Mouse (Mus musculus): ENCODE results near the gene Ccdc9b. TPM values are rescaled to one million over a fixed set of nuclear protein-coding genes. Genes with fewer than 3 reads are reported as not detected.

Gene Ccdc9b
- polyA plus RNA-seq, 1 experiment from 2014 or later: 2.4 TPM

DNA sequence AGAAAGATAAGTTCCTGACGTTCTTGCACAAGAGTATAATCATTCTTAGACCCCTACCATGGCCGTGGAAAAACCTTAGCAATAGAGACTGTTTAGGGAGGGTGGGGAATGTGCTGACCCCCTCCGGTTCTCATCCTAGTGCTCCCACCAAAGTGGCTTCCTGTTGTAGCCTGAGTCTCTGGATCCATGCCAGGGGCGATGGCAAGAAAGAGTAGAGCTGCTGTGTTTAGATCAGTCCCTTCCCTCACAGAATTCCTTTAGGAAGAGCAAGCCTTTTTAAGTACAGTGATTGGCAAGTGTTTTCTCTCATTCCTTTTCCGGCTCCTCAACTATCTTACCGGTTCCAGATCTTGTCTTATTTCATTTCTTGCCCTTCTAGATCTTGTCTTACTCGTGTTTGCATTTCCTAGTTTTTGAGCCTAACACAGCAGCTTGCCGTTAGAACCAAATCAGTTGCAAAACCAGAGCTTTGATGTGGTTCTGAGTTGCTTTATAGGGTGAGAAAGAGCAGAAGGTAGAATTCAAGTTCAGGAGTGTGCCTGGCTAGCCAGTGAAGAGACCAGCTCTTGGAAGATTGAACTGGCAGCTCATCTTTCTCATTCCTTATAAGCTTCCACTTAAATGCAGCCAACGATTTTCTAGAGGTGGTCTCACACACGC is 15.0 kb downstream of the Ccdc9b start:
- Histone ChIP-seq H3K9me3 (replicated peaks) (no peaks in the 10 kb centered on the region), H3K27me3 (peaks cover 9% of the 10 kb centered on the region), H3K4me2 (peak overlapping the region; percentile 91), H3K9ac (peak overlapping the region; percentile 98), H3K4me3 (peak overlapping the region; percentile 94), H3K4me1 (replicated peaks) (peaks cover 72% of the 10 kb centered on the region), H3K27ac (peak overlapping the region; percentile 83), H3K36me3 (0 out of 2 replicates have a peak, but pooled peaks cover 6% of the 10 kb centered on the region)
- WGBS: 17% methylated on average over 10 of the region's 10 CpGs
- no peak for ATAC-seq (replicated peaks; ENCODE audit: insufficient number of reproducible peaks, insufficient read depth, low FRiP score, low read depth)

- Histone ChIP-seq H3K9me3 (replicated peaks) (no peaks in the 10 kb centered on the region), H3K9ac (peak overlapping the region; percentile 98), H3K4me1 (replicated peaks) (peaks cover 59% of the 10 kb centered on the region), H3K4me3 (peak overlapping the region; percentile 94), H3K27ac (peak overlapping the region; percentile 83), H3K36me3 (0 out of 2 replicates have a peak, but pooled peaks cover 6% of the 10 kb centered on the region), H3K4me2 (peak overlapping the region; percentile 91), H3K27me3 (peaks cover 15% of the 10 kb centered on the region)
- ATAC-seq (replicated peaks; ENCODE audit: insufficient number of reproducible peaks, insufficient read depth, low FRiP score, low read depth): peak; percentile 40
- under 1% methylated on average over 101 of the region's 113 CpGs for WGBS
These were observed 16.3 kb downstream of the Ccdc9b start for GRCm38 (mm10) chr2:118745915-118746901.

DNA sequence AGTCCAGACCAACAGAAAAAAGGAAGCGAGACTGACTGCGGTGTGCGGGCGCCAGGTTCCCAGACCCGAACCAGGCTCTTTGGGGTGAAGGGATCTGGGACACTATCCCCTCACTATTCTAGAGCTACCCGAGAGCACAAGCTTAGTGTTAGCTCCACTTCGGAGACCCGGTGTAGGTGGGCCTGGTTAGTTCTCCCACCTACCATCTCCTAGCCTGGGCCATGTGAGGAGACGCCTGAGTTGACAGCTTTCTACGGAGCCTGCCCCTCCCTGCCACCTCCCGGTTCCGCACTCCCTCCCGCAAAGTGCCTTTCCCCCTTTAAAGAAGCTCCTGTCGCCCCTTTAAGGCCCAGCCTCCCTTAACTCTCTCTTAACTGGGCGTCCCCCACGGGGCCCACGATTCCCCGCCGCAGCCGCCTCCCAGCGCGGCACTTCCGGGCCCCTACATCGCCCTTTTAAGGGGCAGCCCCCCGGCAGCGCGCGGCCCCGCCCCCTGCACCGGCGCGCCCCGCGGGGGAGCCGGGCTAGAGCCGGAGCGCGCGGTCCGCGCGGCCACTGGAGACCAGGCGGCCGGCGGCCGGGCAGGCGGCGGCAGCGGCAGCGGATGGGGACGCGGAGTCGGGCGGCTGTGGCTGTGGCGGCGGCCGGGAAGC is 17.1 kb downstream of the Ccdc9b start, which contains the start of gene Inafm2:
Gene Inafm2 (plus strand): TSS at position 527 of the 653 bp plus-strand sequence.
- Histone ChIP-seq H3K9me3 (replicated peaks) (no peaks in the 10 kb centered on the region), H3K9ac (peak within 1 kb of the TSS; percentile 98), H3K36me3 (0 out of 2 replicates have a peak, but pooled peaks cover 6% of the 10 kb centered on the region), H3K4me2 (peak within 1 kb of the TSS; percentile 91), H3K4me1 (replicated peaks) (peaks cover 53% of the 10 kb centered on the region), H3K27me3 (peaks cover 15% of the 10 kb centered on the region), H3K27ac (peak within 1 kb of the TSS; percentile 83), H3K4me3 (peak within 1 kb of the TSS; percentile 94)
- ATAC-seq (replicated peaks; ENCODE audit: insufficient number of reproducible peaks, insufficient read depth, low FRiP score, low read depth): peak; percentile 86
- WGBS: under 1% methylated on average over 55 of the region's 57 CpGs

- Histone ChIP-seq H3K36me3 (0 out of 2 replicates have a peak, but pooled peaks cover 6% of the 10 kb centered on the region), H3K4me3 (peak overlapping the region; percentile 94), H3K27ac (no peak overlapping the region), H3K9me3 (replicated peaks) (no peaks in the 10 kb centered on the region), H3K4me2 (peak overlapping the region; percentile 91), H3K9ac (no peak overlapping the region), H3K4me1 (replicated peaks) (peaks cover 46% of the 10 kb centered on the region), H3K27me3 (peaks cover 15% of the 10 kb centered on the region)
- no peak for ATAC-seq (replicated peaks; ENCODE audit: insufficient number of reproducible peaks, insufficient read depth, low FRiP score, low read depth)
- 14% methylated on average over 7 of the region's 7 CpGs for WGBS
These were observed 17.8 kb downstream of the Ccdc9b start for GRCm38 (mm10) chr2:118744621-118745020.

DNA sequence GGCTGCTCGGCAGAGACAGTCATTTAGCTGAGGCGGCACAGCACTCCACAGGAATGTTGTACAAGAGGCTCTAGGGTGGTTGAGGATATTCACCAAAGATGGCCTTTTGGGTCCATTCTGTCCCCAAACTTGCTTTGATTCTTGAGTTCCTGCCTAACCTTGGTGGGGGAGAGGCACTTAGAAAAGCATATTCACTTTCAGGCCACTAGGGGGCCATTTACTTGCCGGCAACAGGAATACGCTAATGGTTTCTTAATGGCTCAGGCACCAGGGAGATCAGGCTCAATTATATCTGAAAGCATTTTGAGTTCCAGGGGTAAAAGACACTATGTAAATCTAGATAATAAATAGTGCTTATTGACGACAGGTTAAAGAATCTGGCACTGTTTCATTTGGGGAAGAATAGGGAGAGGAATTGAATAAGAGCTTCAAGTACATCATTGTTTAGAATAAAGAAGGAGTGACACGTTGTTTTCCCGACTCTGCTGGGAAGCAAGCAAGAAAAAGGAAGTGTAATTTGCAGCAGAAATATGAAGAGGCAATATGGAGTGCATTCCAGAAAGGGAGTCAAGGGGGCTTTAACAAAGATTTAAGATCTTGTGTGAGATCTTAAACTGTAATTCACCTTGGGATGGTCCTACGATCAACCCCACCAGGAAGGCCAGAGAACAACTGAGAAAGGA is 19.1 kb downstream of the Ccdc9b start:
- H3K27ac ChIP-seq: no peak overlapping the region
- no peaks in the 10 kb centered on the region for H3K9me3 ChIP-seq (replicated peaks)
- no peak overlapping the region for H3K4me2 ChIP-seq
- H3K36me3 ChIP-seq: no peaks in the 10 kb centered on the region
- no peak overlapping the region for H3K4me3 ChIP-seq
- 26% methylated on average over 8 of the region's 8 CpGs for WGBS
- H3K9ac ChIP-seq: no peak overlapping the region
- peaks cover 34% of the 10 kb centered on the region for H3K4me1 ChIP-seq (replicated peaks)
- peaks cover 15% of the 10 kb centered on the region for H3K27me3 ChIP-seq
- no peak for ATAC-seq (replicated peaks; ENCODE audit: insufficient number of reproducible peaks, insufficient read depth, low FRiP score, low read depth)

DNA sequence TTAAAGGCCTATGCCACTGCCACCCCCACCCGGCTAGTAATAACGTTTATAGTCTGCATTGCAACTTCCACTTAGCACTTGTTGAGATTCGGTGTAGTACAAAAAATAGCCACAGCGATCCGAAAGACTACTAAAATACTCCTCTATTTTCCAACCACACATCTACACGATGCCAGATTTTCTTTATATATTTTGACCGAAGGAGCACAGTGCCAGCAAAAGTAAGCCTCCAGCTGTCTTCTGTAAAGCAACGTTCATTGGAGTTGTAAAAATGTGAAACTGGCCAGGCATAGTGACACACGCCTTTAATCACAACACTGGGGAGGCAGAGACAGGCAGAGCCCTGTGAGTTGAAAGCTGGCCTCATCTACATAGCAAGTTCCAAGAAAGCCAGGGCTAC is 21.3 kb downstream of the Ccdc9b start:
- no peaks in the 10 kb centered on the region for H3K9me3 ChIP-seq (replicated peaks)
- peaks cover 15% of the 10 kb centered on the region for H3K27me3 ChIP-seq
- no peak overlapping the region for H3K27ac ChIP-seq
- 57% methylated on average over 9 of the region's 9 CpGs for WGBS
- ATAC-seq (replicated peaks; ENCODE audit: insufficient number of reproducible peaks, insufficient read depth, low FRiP score, low read depth): no peak
- H3K4me1 ChIP-seq (replicated peaks): peaks cover 17% of the 10 kb centered on the region
- no peak overlapping the region for H3K4me2 ChIP-seq
- no peak overlapping the region for H3K9ac ChIP-seq
- no peaks in the 10 kb centered on the region for H3K36me3 ChIP-seq
- H3K4me3 ChIP-seq: no peak overlapping the region

DNA sequence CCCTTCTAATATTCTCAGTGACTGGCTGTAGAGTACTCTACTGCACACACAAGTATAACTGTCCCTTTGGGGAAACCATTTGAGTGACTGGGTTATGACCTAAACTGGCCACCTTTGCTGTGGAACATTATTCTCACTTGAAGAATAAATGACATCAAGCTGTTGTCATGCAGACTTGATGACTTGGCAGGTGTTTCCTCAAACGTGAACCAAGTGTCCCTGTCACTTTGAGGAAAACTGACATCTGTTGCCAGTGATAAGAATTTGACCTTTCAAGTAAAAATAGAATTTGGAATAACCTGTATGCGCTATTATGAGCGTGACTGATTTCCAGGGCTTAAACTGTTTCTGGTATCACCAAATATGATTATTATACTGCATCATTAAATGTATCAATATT is 22.1 kb downstream of the Ccdc9b start:
- H3K9ac ChIP-seq: no peak overlapping the region
- H3K4me2 ChIP-seq: no peak overlapping the region
- peaks cover 17% of the 10 kb centered on the region for H3K4me1 ChIP-seq (replicated peaks)
- WGBS: 42% methylated on average over 3 of the region's 3 CpGs
- no peaks in the 10 kb centered on the region for H3K36me3 ChIP-seq
- peaks cover 15% of the 10 kb centered on the region for H3K27me3 ChIP-seq
- H3K9me3 ChIP-seq (replicated peaks): no peaks in the 10 kb centered on the region
- no peak for ATAC-seq (replicated peaks; ENCODE audit: insufficient number of reproducible peaks, insufficient read depth, low FRiP score, low read depth)
- no peak overlapping the region for H3K4me3 ChIP-seq
- H3K27ac ChIP-seq: no peak overlapping the region

- ATAC-seq (replicated peaks; ENCODE audit: insufficient number of reproducible peaks, insufficient read depth, low FRiP score, low read depth): no peak
- whole genome bisulfite sequencing: 50% methylated on average over 5 of the region's 5 CpGs
- peaks cover 16% of the 10 kb centered on the region; the same call in 1 of the 2 replicates for H3K27me3 ChIP-seq
- no peak overlapping the region for H3K9ac ChIP-seq
- no peak overlapping the region for H3K27ac ChIP-seq
- H3K4me3 ChIP-seq: no peak overlapping the region
- no peaks in the 10 kb centered on the region for H3K36me3 ChIP-seq
- H3K4me2 ChIP-seq: no peak overlapping the region
- peaks cover 24% of the 10 kb centered on the region for H3K4me1 ChIP-seq (replicated peaks)
- no peaks in the 10 kb centered on the region for H3K9me3 ChIP-seq (replicated peaks)
These were observed 29.1 kb downstream of the Ccdc9b start for GRCm38 (mm10) chr2:118733341-118733740.

DNA sequence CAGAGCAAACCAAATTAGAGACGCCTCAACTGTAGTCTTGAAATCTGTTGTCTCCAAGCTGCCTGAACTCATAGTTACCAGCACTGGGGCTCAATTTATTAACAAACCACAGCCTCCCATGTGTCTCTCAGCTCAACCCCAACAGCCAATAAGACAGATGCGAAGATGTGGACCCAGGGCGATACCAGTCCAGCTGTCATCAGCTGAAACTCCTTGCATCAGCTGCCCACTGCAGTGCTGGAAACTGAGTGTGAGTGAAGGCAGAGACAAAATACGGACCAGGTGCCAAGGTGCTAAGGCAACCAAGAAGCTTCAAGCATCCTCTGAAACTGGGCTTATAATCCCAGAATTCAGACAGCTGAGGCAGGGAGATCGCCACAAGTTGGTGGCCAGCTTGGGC is 30.5 kb downstream of the Ccdc9b start:
- Histone ChIP-seq H3K9ac (no peak overlapping the region), H3K4me2 (no peak overlapping the region), H3K27me3 (peaks cover 16% of the 10 kb centered on the region; the same call in 1 of the 2 replicates), H3K36me3 (no peaks in the 10 kb centered on the region), H3K4me1 (replicated peaks) (peaks cover 33% of the 10 kb centered on the region), H3K27ac (no peak overlapping the region), H3K4me3 (no peak overlapping the region), H3K9me3 (replicated peaks) (no peaks in the 10 kb centered on the region)
- WGBS: 79% methylated on average over 5 of the region's 5 CpGs
- ATAC-seq (replicated peaks; ENCODE audit: insufficient number of reproducible peaks, insufficient read depth, low FRiP score, low read depth): no peak

DNA sequence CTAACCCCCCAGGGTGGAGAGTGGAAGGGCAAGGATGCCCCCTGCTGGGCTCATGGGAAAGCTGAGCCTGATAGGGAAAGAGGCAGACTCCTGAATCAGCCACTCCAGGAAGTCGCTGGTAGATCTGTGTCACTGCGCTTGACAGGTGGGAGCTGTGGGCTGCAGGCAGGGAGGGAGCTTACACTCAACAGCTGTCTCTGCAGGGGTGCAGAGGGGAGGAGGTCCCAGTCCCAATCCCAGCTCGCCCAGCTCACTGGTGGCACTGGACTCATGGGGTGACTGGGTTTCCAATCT is 31.9 kb downstream of the Ccdc9b start:
- Histone ChIP-seq H3K9me3 (replicated peaks) (no peaks in the 10 kb centered on the region), H3K4me3 (no peak overlapping the region), H3K36me3 (no peaks in the 10 kb centered on the region), H3K27me3 (peaks cover 16% of the 10 kb centered on the region; the same call in 1 of the 2 replicates), H3K4me1 (replicated peaks) (peaks cover 33% of the 10 kb centered on the region), H3K9ac (no peak overlapping the region), H3K4me2 (no peak overlapping the region), H3K27ac (no peak overlapping the region)
- 12% methylated on average over 3 of the region's 3 CpGs for WGBS
- peak; percentile 42 for ATAC-seq (replicated peaks; ENCODE audit: insufficient number of reproducible peaks, insufficient read depth, low FRiP score, low read depth)
